21 mouse cellular contexts compared by ENCODE assay signal in genomic region chr2:181423834-181424233, GRCm38 (mm10). TPM values are rescaled to one million over a fixed set of nuclear protein-coding genes. Genes with fewer than 3 reads are reported as not detected.
DNase-seq lines count a peak whose midpoint lies in the region; ATAC-seq and TF ChIP-seq lines count a peak whose summit lies in the region.
"Had no signal": no experiment of that assay in that cellular context is flagged by ENCODE, and none has a peak within 500 bp of the region (broad histone marks: within the 10 kb centered on the region; RNA-seq: fewer than 3 reads in every experiment).

No protein-coding gene starts in this region.

- TF ChIP-seq EP300 in liver, postnatal 0 days (IDR thresholded peaks at IDR 0.05; ENCODE audit: low read depth) = no peak

- no peaks in the 10 kb centered on the region; the same call in 1 of the 2 replicates for H3K36me3 ChIP-seq in heart, embryonic 11.5 days (ENCODE audit: control insufficient read depth, insufficient read depth, low read length)
- peaks cover 27% of the 10 kb centered on the region for H3K36me3 ChIP-seq in liver, embryonic 12.5 days
- H3K36me3 ChIP-seq in liver, postnatal 0 days (replicated peaks; ENCODE audit: insufficient read depth, low read length) = peaks cover 12% of the 10 kb centered on the region; the same call in 1 of the 2 replicates
- H3K36me3 ChIP-seq: G1E had no signal

- ATAC-seq in heart, embryonic 11.5 days (replicated peaks; ENCODE audit: insufficient number of reproducible peaks, low FRiP score, low TSS enrichment) = no peak
- no peak for ATAC-seq in liver, embryonic 12.5 days
- no peak for ATAC-seq in liver, postnatal 0 days
- ATAC-seq: CD4-positive, CD25-positive, alpha-beta regulatory T cell, adult 4 months; forebrain, embryonic 14.5 days; intestine, embryonic 16.5 days had no signal

- 0 out of 2 replicates have a peak overlapping the region, but pooled peaks have one; percentile 22 for H3K27ac ChIP-seq in heart, embryonic 11.5 days (ENCODE audit: low read depth, low read length)
- H3K27ac ChIP-seq in liver, embryonic 12.5 days = 0 out of 2 replicates have a peak overlapping the region, but pooled peaks have one; percentile 38
- H3K27ac ChIP-seq in liver, postnatal 0 days (ENCODE audit: low read depth) = no peak overlapping the region
- no peak overlapping the region for H3K27ac ChIP-seq in gastrocnemius, adult 2 months
- H3K27ac ChIP-seq: embryonic facial prominence, embryonic 10.5 days; heart, adult 2 months; hindbrain, embryonic 15.5 days; kidney, embryonic 15.5 days had no signal

- DNase-seq in adrenal gland, adult 2 months = peak; percentile 24
- DNase-seq in adrenal gland, adult 8-10 months = no peak
- no peak for DNase-seq in heart, postnatal 4 days
- DNase-seq in liver, postnatal 0 days = no peak
- DNase-seq in heart, postnatal 10 days = peak; percentile 16 to 30
- DNase-seq in gastrocnemius, adult 2 months = no peak
- DNase-seq: B cell, adult 2 months; cerebellum, adult 18-20 months; cerebellum, adult 9-11 months; gastrocnemius, postnatal 36 days; kidney, adult 2 months had no signal

- no peaks in the 10 kb centered on the region for H3K27me3 ChIP-seq in heart, embryonic 11.5 days (ENCODE audit: control insufficient read depth, insufficient read depth, low read length)
- H3K27me3 ChIP-seq in liver, embryonic 12.5 days (replicated peaks) = no peaks in the 10 kb centered on the region
- no peaks in the 10 kb centered on the region for H3K27me3 ChIP-seq in liver, postnatal 0 days (ENCODE audit: insufficient read depth, low read length)
- H3K27me3 ChIP-seq: hindbrain, embryonic 15.5 days; kidney, embryonic 15.5 days had no signal

- H3K9me3 ChIP-seq in heart, embryonic 11.5 days (replicated peaks; ENCODE audit: control insufficient read depth, low read length) = no peaks in the 10 kb centered on the region
- H3K9me3 ChIP-seq in liver, embryonic 12.5 days (replicated peaks) = no peaks in the 10 kb centered on the region
- H3K9me3 ChIP-seq in liver, postnatal 0 days (ENCODE audit: low read length) = no peaks in the 10 kb centered on the region
- H3K9me3 ChIP-seq: embryonic facial prominence, embryonic 10.5 days; G1E; hindbrain, embryonic 15.5 days; kidney, embryonic 15.5 days had no signal

- peaks cover 47% of the 10 kb centered on the region for H3K4me1 ChIP-seq in heart, embryonic 11.5 days (ENCODE audit: control insufficient read depth, insufficient read depth, low read length)
- H3K4me1 ChIP-seq in liver, embryonic 12.5 days = peaks cover 82% of the 10 kb centered on the region
- H3K4me1 ChIP-seq in liver, postnatal 0 days (ENCODE audit: insufficient read depth) = peaks cover 26% of the 10 kb centered on the region
- H3K4me1 ChIP-seq: hindbrain, embryonic 15.5 days had no signal

- no peak for TF ChIP-seq CTCF in liver, postnatal 0 days (IDR thresholded peaks at IDR 0.05; ENCODE audit: low read depth)
- no peak for TF ChIP-seq CTCF in gastrocnemius, adult 2 months (IDR thresholded peaks at IDR 0.05)

- H3K4me3 ChIP-seq in heart, embryonic 11.5 days (ENCODE audit: low read depth, low read length) = no peak overlapping the region
- no peak overlapping the region for H3K4me3 ChIP-seq in liver, embryonic 12.5 days
- H3K4me3 ChIP-seq in liver, postnatal 0 days (ENCODE audit: low read depth, low read length) = no peak overlapping the region
- H3K4me3 ChIP-seq in gastrocnemius, adult 2 months = no peak overlapping the region
- H3K4me3 ChIP-seq: embryonic facial prominence, embryonic 10.5 days; heart, adult 2 months; hindbrain, embryonic 15.5 days; kidney, embryonic 15.5 days had no signal

- 64% methylated on average over 9 of the region's 9 CpGs for WGBS in heart, embryonic 11.5 days (ENCODE audit: insufficient replicate concordance)
- WGBS in liver, embryonic 12.5 days (ENCODE audit: insufficient replicate concordance) = 86% methylated on average over 9 of the region's 9 CpGs
- 85% methylated on average over 9 of the region's 9 CpGs for WGBS in liver, postnatal 0 days (ENCODE audit: insufficient replicate concordance)

- no peak overlapping the region for H3K4me2 ChIP-seq in heart, embryonic 11.5 days
- no peak overlapping the region for H3K4me2 ChIP-seq in liver, embryonic 12.5 days
- H3K4me2 ChIP-seq in liver, postnatal 0 days (ENCODE audit: low read depth, low read length) = no peak overlapping the region
- H3K4me2 ChIP-seq: hindbrain, embryonic 15.5 days; kidney, embryonic 15.5 days had no signal

- H3K9ac ChIP-seq in heart, embryonic 11.5 days (ENCODE audit: low read depth, low read length) = no peak overlapping the region
- H3K9ac ChIP-seq in liver, embryonic 12.5 days = no peak overlapping the region
- H3K9ac ChIP-seq in liver, postnatal 0 days (replicated peaks) = no peak overlapping the region
- H3K9ac ChIP-seq: hindbrain, embryonic 15.5 days; kidney, embryonic 15.5 days had no signal

- intact Hi-C loops in heart, postnatal 10 days (cut with DNase I) = no loop called here
- intact Hi-C loops in gastrocnemius, adult 2 months (cut with DNase I) = no loop called here

RNA-seq across cellular contexts. Expression of gene Zbtb46, which starts 35.4 kb away (rescaled TPM):
- 10 to 100 TPM in 1 of 2 experiments, 1 to 10 TPM in 1; 9.5 to 16.3 TPM for total RNA-seq in adrenal gland, adult 2 months (2021)
- polyA plus RNA-seq in adrenal gland, adult 2 months (2012; rRNA removed) = 6.0 and 6.2 TPM in 2 replicates
- 10 to 100 TPM; 14.0 to 25.1 (median 17.7) TPM for total RNA-seq in adrenal gland, adult 8-10 months (2022)
- 10.3 and 10.5 TPM in 2 replicates for polyA plus RNA-seq in heart, embryonic 11.5 days (2014; fragmentation: Nextera tagmentation; extraction: Ambion mirVana)
- 10 to 100 TPM; 14.9 to 16.5 TPM for total RNA-seq in heart, postnatal 4 days (2021)
- polyA plus RNA-seq in liver, embryonic 12.5 days (2016; fragmentation: Nextera tagmentation; extraction: Ambion mirVana) = 15.5 and 16.9 TPM in 2 replicates
- polyA plus RNA-seq in liver, postnatal 0 days (2015; fragmentation: Nextera tagmentation; extraction: Ambion mirVana) = 3.0 and 3.5 TPM in 2 replicates
- total RNA-seq in heart, postnatal 10 days (2021) = 10 to 100 TPM; 14.8 to 15.9 TPM
- total RNA-seq in gastrocnemius, adult 2 months (2021) = 1 to 10 TPM; 4.9 to 6.7 TPM
- polyA plus RNA-seq: G1E had no signal

RNA-seq across cellular contexts. Expression of gene Lime1, which starts 44.0 kb away (rescaled TPM):
- total RNA-seq in adrenal gland, adult 2 months (2021) = 10 to 100 TPM; 13.6 to 20.5 TPM
- 167 and 174 TPM in 2 replicates for polyA plus RNA-seq in adrenal gland, adult 2 months (2012; rRNA removed)
- total RNA-seq in adrenal gland, adult 8-10 months (2022) = 10 to 100 TPM; 17.2 to 37.4 (median 22.9) TPM
- polyA plus RNA-seq in heart, embryonic 11.5 days (2014; fragmentation: Nextera tagmentation; extraction: Ambion mirVana) = 11.2 and 13.8 TPM in 2 replicates
- 1 to 10 TPM; 8.8 to 8.9 TPM for total RNA-seq in heart, postnatal 4 days (2021)
- polyA plus RNA-seq in liver, embryonic 12.5 days (2016; fragmentation: Nextera tagmentation; extraction: Ambion mirVana) = 10.3 and 12.1 TPM in 2 replicates
- 3.7 and 4.0 TPM in 2 replicates for polyA plus RNA-seq in liver, postnatal 0 days (2015; fragmentation: Nextera tagmentation; extraction: Ambion mirVana)
- total RNA-seq in heart, postnatal 10 days (2021) = 1 to 10 TPM; 9.3 to 9.9 TPM
- 1 to 10 TPM; 5.8 to 6.2 TPM for total RNA-seq in gastrocnemius, adult 2 months (2021)

RNA-seq across cellular contexts. Expression of gene Arfrp1, which starts 58.6 kb away (rescaled TPM):
- total RNA-seq in adrenal gland, adult 2 months (2021) = 10 to 100 TPM; 44.0 to 46.2 TPM
- polyA plus RNA-seq in adrenal gland, adult 2 months (2012; rRNA removed) = 14.8 and 19.5 TPM in 2 replicates
- 10 to 100 TPM; 42.4 to 63.8 (median 57.7) TPM for total RNA-seq in adrenal gland, adult 8-10 months (2022)
- 36.3 and 47.5 TPM in 2 replicates for polyA plus RNA-seq in heart, embryonic 11.5 days (2014; fragmentation: Nextera tagmentation; extraction: Ambion mirVana)
- 10 to 100 TPM; 39.6 to 41.0 TPM for total RNA-seq in heart, postnatal 4 days (2021)
- polyA plus RNA-seq in liver, embryonic 12.5 days (2016; fragmentation: Nextera tagmentation; extraction: Ambion mirVana) = 34.4 and 36.7 TPM in 2 replicates
- polyA plus RNA-seq in liver, postnatal 0 days (2015; fragmentation: Nextera tagmentation; extraction: Ambion mirVana) = 17.9 and 19.4 TPM in 2 replicates
- 10 to 100 TPM; 38.3 to 40.4 TPM for total RNA-seq in heart, postnatal 10 days (2021)
- 10 to 100 TPM; 23.6 to 30.8 TPM for total RNA-seq in gastrocnemius, adult 2 months (2021)

RNA-seq across cellular contexts. Expression of gene Zgpat, which starts 59.1 kb away (rescaled TPM):
- total RNA-seq in adrenal gland, adult 2 months (2021) = 10 to 100 TPM; 36.6 to 51.0 TPM
- 33.8 and 34.5 TPM in 2 replicates for polyA plus RNA-seq in adrenal gland, adult 2 months (2012; rRNA removed)
- total RNA-seq in adrenal gland, adult 8-10 months (2022) = 10 to 100 TPM; 49.1 to 76.4 (median 55.7) TPM
- 21.7 and 27.3 TPM in 2 replicates for polyA plus RNA-seq in heart, embryonic 11.5 days (2014; fragmentation: Nextera tagmentation; extraction: Ambion mirVana)
- total RNA-seq in heart, postnatal 4 days (2021) = 10 to 100 TPM; 20.7 to 22.8 TPM
- polyA plus RNA-seq in liver, embryonic 12.5 days (2016; fragmentation: Nextera tagmentation; extraction: Ambion mirVana) = 22.6 and 23.9 TPM in 2 replicates
- polyA plus RNA-seq in liver, postnatal 0 days (2015; fragmentation: Nextera tagmentation; extraction: Ambion mirVana) = 7.7 and 9.4 TPM in 2 replicates
- total RNA-seq in heart, postnatal 10 days (2021) = 10 to 100 TPM; 19.6 to 19.7 TPM
- 10 to 100 TPM; 13.7 to 14.8 TPM for total RNA-seq in gastrocnemius, adult 2 months (2021)

Comparison
In these comparisons a context has a peak if more than half of its experiments do, and no peak if none do; other contexts are left out.
1. DNase-seq: peak in adrenal gland, adult 2 months (single experiment) and heart, postnatal 10 days (2 of 2); none in adrenal gland, adult 8-10 months (single experiment), heart, postnatal 4 days (single experiment), liver, postnatal 0 days (single experiment) and gastrocnemius, adult 2 months (single experiment).
2. H3K27ac ChIP-seq: peak in heart, embryonic 11.5 days (single experiment) and liver, embryonic 12.5 days (single experiment); none in liver, postnatal 0 days (single experiment) and gastrocnemius, adult 2 months (single experiment).